Mouse (Mus musculus): ENCODE measurements around the gene Shisa7. TPM values are rescaled to one million over a fixed set of nuclear protein-coding genes. Genes with fewer than 3 reads are reported as not detected.

Shisa7 gene
- total RNA-seq, 2 experiments from 2014 or later, result 132 to 182 TPM

Other genes with a start within 250 kb of the Shisa7 start
- gene Ptprh, start 240.7 kb downstream of the Shisa7 start, total RNA-seq (2021), result under 1 TPM; 0.27 to 0.42 TPM
- 10 to 100 TPM; 12.5 to 17.3 TPM for gene Tmem86b, start 213.3 kb downstream of the Shisa7 start, total RNA-seq (2021)
- 100 to 1,000 TPM; 126 to 135 TPM for gene Ppp6r1, start 185.7 kb downstream of the Shisa7 start, total RNA-seq (2021)
- 10 to 100 TPM; 89.0 to 91.9 TPM for gene Hspbp1, start 159.6 kb downstream of the Shisa7 start, total RNA-seq (2021)
- 100 to 1,000 TPM; 330 to 348 TPM for gene Brsk1, start 154.1 kb downstream of the Shisa7 start, total RNA-seq (2021)
- not detected for gene Tmem150b, start 119.4 kb downstream of the Shisa7 start, total RNA-seq (2021)
- 10 to 100 TPM; 23.5 to 34.3 TPM for gene Kmt5c, start 104.6 kb downstream of the Shisa7 start, total RNA-seq (2021)
- 1 to 10 TPM; 5.2 to 6.1 TPM for gene Cox6b2, start 91.6 kb downstream of the Shisa7 start, total RNA-seq (2021)
- gene Fam71e2, start 73.4 kb downstream of the Shisa7 start, total RNA-seq (2021), result not detected
- gene Il11, start 61.8 kb downstream of the Shisa7 start, total RNA-seq (2021), result under 1 TPM; 0.27 to 0.49 TPM
- gene Tmem190, start 61.8 kb downstream of the Shisa7 start, total RNA-seq (2021), result not detected
- 1 to 10 TPM; 2.2 to 2.6 TPM for gene Tmem238, start 55.0 kb downstream of the Shisa7 start, total RNA-seq (2021)
- gene Rpl28, start 51.8 kb downstream of the Shisa7 start, total RNA-seq (2021), result 100 to 1,000 TPM; 484 to 506 TPM
- 100 to 1,000 TPM in 1 of 2 experiments, 10 to 100 TPM in 1; 97.7 to 112 TPM for gene Ube2s, start 32.1 kb downstream of the Shisa7 start, total RNA-seq (2021)
- 1 to 10 TPM; 5.6 to 6.0 TPM for gene Isoc2b, start 25.6 kb upstream of the Shisa7 start, total RNA-seq (2021)
- 10 to 100 TPM; 11.2 to 12.4 TPM for gene Isoc2a, start 32.5 kb upstream of the Shisa7 start, total RNA-seq (2021)
- gene Gm36210, start 61.8 kb upstream of the Shisa7 start, total RNA-seq (2021), result under 1 TPM; 0.27 to 0.38 TPM
- 10 to 100 TPM; 13.4 to 14.3 TPM for gene Zfp628, start 70.5 kb upstream of the Shisa7 start, total RNA-seq (2021)
- gene Nat14, start 77.3 kb upstream of the Shisa7 start, total RNA-seq (2021), result 100 to 1,000 TPM; 109 to 112 TPM
- gene Ssc5d, start 81.1 kb upstream of the Shisa7 start, total RNA-seq (2021), result 1 to 10 TPM; 1.4 to 2.3 TPM
- gene Sbk2, start 119.7 kb upstream of the Shisa7 start, total RNA-seq (2021), result under 1 TPM in 1 of 2 experiments, not detected in 1; 0.59 TPM
- gene Sbk3, start 126.5 kb upstream of the Shisa7 start, total RNA-seq (2021), result under 1 TPM; 0.59 to 0.66 TPM
- gene Zfp579, start 151.5 kb upstream of the Shisa7 start, total RNA-seq (2021), result 10 to 100 TPM; 31.9 to 41.4 TPM
- gene Zfp524, start 169.7 kb upstream of the Shisa7 start, total RNA-seq (2021), result 1 to 10 TPM; 7.7 to 8.2 TPM
- gene Fiz1, start 170.0 kb upstream of the Shisa7 start, total RNA-seq (2021), result 10 to 100 TPM; 21.3 to 21.7 TPM
- not detected for gene Gm44973, start 170.8 kb upstream of the Shisa7 start, total RNA-seq (2021)
- gene Zfp865, start 175.7 kb upstream of the Shisa7 start, total RNA-seq (2021), result 10 to 100 TPM; 33.0 to 41.3 TPM
- gene Ccdc106, start 175.9 kb upstream of the Shisa7 start, total RNA-seq (2021), result 10 to 100 TPM; 66.1 to 73.5 TPM
- gene 4632433K11Rik, start 189.4 kb upstream of the Shisa7 start, total RNA-seq (2021), result not detected
- gene Zfp784, start 193.8 kb upstream of the Shisa7 start, total RNA-seq (2021), result 1 to 10 TPM; 5.1 to 6.5 TPM
- gene Zfp580, start 206.8 kb upstream of the Shisa7 start, total RNA-seq (2021), result 10 to 100 TPM; 43.1 to 44.0 TPM
- gene U2af2, start 217.4 kb upstream of the Shisa7 start, total RNA-seq (2021), result 100 to 1,000 TPM; 170 to 180 TPM
- 100 to 1,000 TPM; 520 to 560 TPM for gene Epn1, start 235.5 kb upstream of the Shisa7 start, total RNA-seq (2021)

Measured in layer of hippocampus, postnatal 25 days (tissue).